Mouse (Mus musculus) spleen, adult 12 weeks (tissue): ENCODE data around the gene Gm6465.
"Not testable (repeated sequence)": the region's sequence is repeated elsewhere in the genome, so short reads cannot be mapped to it uniquely, and the experiment has no call there.

Experiments
- DNase-seq: peaks from one replicate; pipeline ENCODE4 v3.0.0; 2022; ENCODE audit warnings: low spot score

The Gm6465 gene

GRCm38 (mm10) chr5:11845239-11845638, at the start of gene Gm6465:
Gm6465 (plus strand) TSS chr5:11845539.
- DNase-seq: not testable (repeated sequence)

- not testable (repeated sequence) for DNase-seq
Measured at GRCm38 (mm10) chr5:11845824-11846223, 485 bp downstream of the Gm6465 start.

GRCm38 (mm10) chr5:11857909-11858308, 12.6 kb downstream of the Gm6465 start:
- not testable (repeated sequence) for DNase-seq
